Mouse (Mus musculus): ENCODE data around the gene Nceh1. TPM values are rescaled to one million over a fixed set of nuclear protein-coding genes. Genes with fewer than 3 reads are reported as not detected.

The Nceh1 gene
- polyA plus RNA-seq, 1 experiment, result 6.2 TPM

DNA sequence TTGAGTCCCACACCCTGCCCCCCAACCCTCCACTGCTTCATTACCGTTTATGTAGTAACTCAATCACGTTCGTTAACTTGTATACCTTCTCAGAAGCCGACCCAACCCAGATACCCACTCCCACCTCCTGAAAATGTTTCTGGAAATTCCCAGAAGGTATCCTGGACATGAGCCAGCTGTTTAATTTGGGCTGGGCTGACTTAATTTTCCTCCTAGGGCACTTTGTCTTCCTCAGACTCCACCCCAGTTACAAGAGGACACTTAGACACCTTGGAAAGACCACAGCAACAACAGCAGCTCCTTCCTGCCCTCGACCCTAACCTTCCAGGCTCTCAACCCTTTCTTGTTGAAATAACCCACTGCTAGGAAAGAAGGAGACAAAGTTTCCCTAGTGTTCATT lies 140.8 kb downstream of the Nceh1 start:
- TF ChIP-seq MAX (IDR thresholded peaks at IDR 0.05; ENCODE audit: low read depth), result no peak
- TF ChIP-seq MYOD1 (IDR thresholded peaks at IDR 0.05; ENCODE audit: control insufficient read depth in 1 of 3, insufficient read length in 2 of 3, low read depth in 2 of 3), result no peak
- no peak for TF ChIP-seq SRF (IDR thresholded peaks at IDR 0.05; ENCODE audit: control insufficient read depth, insufficient read length, low read depth)
- no peak for TF ChIP-seq POLR2A (IDR thresholded peaks at IDR 0.05; ENCODE audit: insufficient read length, low read depth)
- no peak for TF ChIP-seq E2F4 (IDR thresholded peaks at IDR 0.05; ENCODE audit: insufficient read depth)
- TF ChIP-seq TCF12 (IDR thresholded peaks at IDR 0.05; ENCODE audit: insufficient read depth, poor library complexity, severe bottlenecking), result no peak
- no peak for TF ChIP-seq POLR2AphosphoS2 (IDR thresholded peaks at IDR 0.05; ENCODE audit: insufficient read length, low read depth)
- no peak for TF ChIP-seq TCF3 (IDR thresholded peaks at IDR 0.05; ENCODE audit: insufficient read length, low read depth)
- TF ChIP-seq CEBPB (IDR thresholded peaks at IDR 0.05; ENCODE audit: insufficient read depth, poor library complexity, severe bottlenecking), result no peak
- no peak for TF ChIP-seq USF1 (IDR thresholded peaks at IDR 0.05; ENCODE audit: low read depth)
- TF ChIP-seq MYOG (IDR thresholded peaks at IDR 0.05; ENCODE audit: control insufficient read depth in 1 of 3, insufficient read depth in 1 of 3, insufficient read length in 2 of 3, low read depth in 2 of 3), result no peak
- no peaks in the 10 kb centered on the region for H3K36me3 ChIP-seq (ENCODE audit: control insufficient read depth, insufficient read depth)
- H3K27me3 ChIP-seq (ENCODE audit: control insufficient read depth, insufficient read depth, insufficient read length), result peaks cover 4% of the 10 kb centered on the region
- H3K79me2 ChIP-seq (ENCODE audit: control insufficient read depth, insufficient read depth), result no peaks in the 10 kb centered on the region
- H3ac ChIP-seq (ENCODE audit: control insufficient read depth, insufficient read length), result no peak overlapping the region
- H3K4me2 ChIP-seq (ENCODE audit: low read depth), result no peak overlapping the region
- H3K4me3 ChIP-seq, result no peak overlapping the region

DNA sequence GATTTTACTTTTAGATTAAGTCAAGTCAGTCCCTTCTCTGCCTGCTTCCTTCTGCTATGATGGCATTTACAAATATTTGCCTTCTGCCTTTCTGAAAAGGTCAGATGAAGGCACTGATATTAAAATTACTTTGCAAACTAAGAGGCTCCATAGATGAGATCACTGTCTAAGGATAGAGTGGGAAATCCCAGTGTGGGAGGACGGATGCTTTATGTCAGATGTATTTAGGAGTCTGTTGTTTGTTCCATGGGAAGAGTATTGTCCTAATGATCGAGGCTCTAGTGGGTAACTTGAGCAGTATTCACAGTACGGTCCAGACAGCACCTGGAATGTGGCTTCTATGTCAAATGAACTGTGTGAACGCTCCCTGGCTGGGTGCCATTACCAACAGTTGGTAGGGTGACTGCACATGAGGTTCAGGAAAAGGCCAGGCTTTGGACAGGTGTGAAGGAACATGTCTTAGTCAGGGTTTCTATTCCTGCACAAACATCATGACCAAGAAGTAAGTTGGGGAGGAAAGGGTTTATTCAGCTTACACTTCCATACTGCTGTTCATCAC lies 143.9 kb downstream of the Nceh1 start:
- H3K27me3 ChIP-seq (ENCODE audit: control insufficient read depth, insufficient read depth, insufficient read length), result peaks cover 4% of the 10 kb centered on the region
- H3K79me2 ChIP-seq (ENCODE audit: control insufficient read depth, insufficient read depth), result no peaks in the 10 kb centered on the region
- H3K4me2 ChIP-seq (ENCODE audit: low read depth), result no peak overlapping the region
- H3K4me3 ChIP-seq, result no peak overlapping the region
- H3K36me3 ChIP-seq (ENCODE audit: control insufficient read depth, insufficient read depth), result no peaks in the 10 kb centered on the region
- H3ac ChIP-seq (ENCODE audit: control insufficient read depth, insufficient read length), result no peak overlapping the region
- no peak for TF ChIP-seq USF1 (IDR thresholded peaks at IDR 0.05; ENCODE audit: low read depth)
- TF ChIP-seq MYOG (IDR thresholded peaks at IDR 0.05; ENCODE audit: control insufficient read depth in 1 of 3, insufficient read depth in 1 of 3, insufficient read length in 2 of 3, low read depth in 2 of 3), result peak in 1 of 3 experiments; percentile 53
- TF ChIP-seq MYOD1 (IDR thresholded peaks at IDR 0.05; ENCODE audit: control insufficient read depth in 1 of 3, insufficient read length in 2 of 3, low read depth in 2 of 3), result peak in 2 of 3 experiments; percentile 27 to 61

DNA sequence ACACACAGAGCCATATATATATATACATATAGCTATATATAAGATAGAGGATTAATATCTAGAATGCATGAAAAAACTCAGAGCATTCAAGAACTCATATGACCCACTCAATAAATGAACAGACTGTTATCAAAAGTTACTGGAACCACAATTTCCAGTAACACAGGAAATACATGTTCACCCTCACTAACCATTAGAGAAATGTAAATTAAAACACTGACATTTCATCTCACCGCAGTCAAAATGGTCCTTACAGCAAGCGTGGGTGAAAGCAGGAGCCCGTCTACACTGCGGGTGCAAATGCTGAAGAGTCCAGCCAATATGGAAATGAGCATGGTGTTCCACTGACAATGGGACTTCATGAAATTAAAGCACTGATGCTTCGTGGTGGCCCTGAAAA lies 147.9 kb downstream of the Nceh1 start:
- H3ac ChIP-seq (ENCODE audit: control insufficient read depth, insufficient read length), result no peak overlapping the region
- no peaks in the 10 kb centered on the region for H3K36me3 ChIP-seq (ENCODE audit: control insufficient read depth, insufficient read depth)
- H3K4me3 ChIP-seq, result no peak overlapping the region
- H3K4me2 ChIP-seq (ENCODE audit: low read depth), result no peak overlapping the region
- peaks cover 6% of the 10 kb centered on the region for H3K27me3 ChIP-seq (ENCODE audit: control insufficient read depth, insufficient read depth, insufficient read length)
- no peaks in the 10 kb centered on the region for H3K79me2 ChIP-seq (ENCODE audit: control insufficient read depth, insufficient read depth)
- TF ChIP-seq POLR2A (IDR thresholded peaks at IDR 0.05; ENCODE audit: insufficient read length, low read depth) (no peak), MAX (IDR thresholded peaks at IDR 0.05; ENCODE audit: low read depth) (no peak), REST (IDR thresholded peaks at IDR 0.05; ENCODE audit: insufficient read depth, insufficient read length) (no peak), TCF12 (IDR thresholded peaks at IDR 0.05; ENCODE audit: insufficient read depth, poor library complexity, severe bottlenecking) (no peak), CEBPB (IDR thresholded peaks at IDR 0.05; ENCODE audit: insufficient read depth, poor library complexity, severe bottlenecking) (no peak), TCF3 (IDR thresholded peaks at IDR 0.05; ENCODE audit: insufficient read length, low read depth) (no peak), POLR2AphosphoS2 (IDR thresholded peaks at IDR 0.05; ENCODE audit: insufficient read length, low read depth) (no peak), MYOD1 (IDR thresholded peaks at IDR 0.05; ENCODE audit: control insufficient read depth in 1 of 3, insufficient read length in 2 of 3, low read depth in 2 of 3) (no peak), USF1 (IDR thresholded peaks at IDR 0.05; ENCODE audit: low read depth) (no peak), SRF (IDR thresholded peaks at IDR 0.05; ENCODE audit: control insufficient read depth, insufficient read length, low read depth) (no peak), E2F4 (IDR thresholded peaks at IDR 0.05; ENCODE audit: insufficient read depth) (no peak), MYOG (IDR thresholded peaks at IDR 0.05; ENCODE audit: control insufficient read depth in 1 of 3, insufficient read depth in 1 of 3, insufficient read length in 2 of 3, low read depth in 2 of 3) (no peak)

Other genes with a start within 250 kb of the Nceh1 start
- 6.6 TPM for gene Ect2, start 29.1 kb upstream of the Nceh1 start, polyA plus RNA-seq (2012; fragmentation: generic; extraction: Trizol)
- not detected for gene Tnfsf10, start 134.1 kb downstream of the Nceh1 start, polyA plus RNA-seq (2012; fragmentation: generic; extraction: Trizol)
- gene Ghsr, start 188.4 kb downstream of the Nceh1 start, polyA plus RNA-seq (2012; fragmentation: generic; extraction: Trizol), result not detected

Data from myocyte (in vitro differentiated cells).